Mouse (Mus musculus) cerebellum, postnatal 14 days (tissue): ENCODE data around the gene Cd9.
"Not testable (repeated sequence)": the region's sequence is repeated elsewhere in the genome, so short reads cannot be mapped to it uniquely, and the experiment has no call there.

Experiments
- DNase-seq, 2 experiments: peaks; one replicate each; pipeline ENCODE4 v3.0.0; 2021; ENCODE audit warnings: mixed read lengths in 2 of 2

The Cd9 gene

DNA sequence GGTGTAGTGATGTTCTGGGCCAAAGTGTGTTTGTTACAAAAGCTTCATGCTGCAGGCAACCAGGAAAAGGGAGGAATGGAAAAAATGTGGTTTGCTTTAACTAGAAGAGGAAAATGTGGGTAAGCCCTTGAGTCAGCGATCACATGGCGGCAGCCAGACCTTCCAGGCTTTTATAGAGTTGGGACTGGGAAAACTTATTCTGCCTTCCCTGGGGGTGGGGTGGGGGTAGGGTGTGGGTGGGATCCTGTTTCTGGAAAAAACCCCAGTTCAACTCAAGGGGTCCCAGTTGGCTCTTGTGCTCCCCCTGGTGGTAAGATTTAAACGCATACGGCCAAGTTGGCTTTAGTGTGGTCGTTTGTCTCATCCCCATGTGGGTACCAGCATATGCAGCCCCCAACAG, 3.5 kb upstream of the Cd9 start:
- DNase-seq, result peak in 1 of 2 experiments; percentile 51

DNA sequence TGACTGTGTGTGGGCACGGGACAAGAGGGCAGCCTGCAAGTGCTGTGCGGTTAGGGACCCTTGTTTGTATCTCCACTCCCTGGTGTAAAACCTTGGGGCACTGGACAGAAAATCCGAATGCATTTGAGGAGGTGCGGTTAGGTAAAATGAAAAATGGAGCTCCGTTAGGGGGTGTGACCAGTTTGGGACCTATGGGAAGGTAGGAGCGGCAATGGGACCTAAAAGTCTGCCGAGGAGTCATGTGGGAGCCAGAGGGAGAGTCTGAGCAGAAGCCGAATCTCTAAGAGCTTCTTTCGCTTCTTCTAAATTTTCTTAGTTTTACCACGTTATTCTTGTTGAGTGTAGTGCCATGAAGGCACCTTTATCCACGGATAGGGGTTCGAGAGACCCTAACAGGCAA, 1.8 kb upstream of the Cd9 start:
- DNase-seq, result no peak

DNA sequence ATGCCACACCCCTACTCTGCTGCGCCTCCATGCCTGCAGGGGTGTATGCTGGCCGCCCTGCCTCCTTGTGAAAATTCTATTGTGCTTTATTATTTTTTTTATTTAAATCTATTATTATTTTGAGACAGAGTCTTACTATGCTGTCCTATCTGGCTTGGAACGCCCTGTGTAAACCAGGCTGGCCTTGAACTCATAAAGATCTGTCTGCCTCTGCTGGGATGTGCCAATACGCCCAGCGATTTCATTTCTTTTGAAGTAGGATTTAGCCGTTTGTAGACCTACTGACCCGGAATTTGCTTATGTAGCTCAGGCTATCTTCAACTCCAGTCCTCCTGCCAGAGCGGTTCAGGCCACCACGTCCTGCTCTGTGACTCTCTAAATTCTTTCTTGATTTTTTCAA, 770 bp upstream of the Cd9 start:
- DNase-seq, result no peak

DNA sequence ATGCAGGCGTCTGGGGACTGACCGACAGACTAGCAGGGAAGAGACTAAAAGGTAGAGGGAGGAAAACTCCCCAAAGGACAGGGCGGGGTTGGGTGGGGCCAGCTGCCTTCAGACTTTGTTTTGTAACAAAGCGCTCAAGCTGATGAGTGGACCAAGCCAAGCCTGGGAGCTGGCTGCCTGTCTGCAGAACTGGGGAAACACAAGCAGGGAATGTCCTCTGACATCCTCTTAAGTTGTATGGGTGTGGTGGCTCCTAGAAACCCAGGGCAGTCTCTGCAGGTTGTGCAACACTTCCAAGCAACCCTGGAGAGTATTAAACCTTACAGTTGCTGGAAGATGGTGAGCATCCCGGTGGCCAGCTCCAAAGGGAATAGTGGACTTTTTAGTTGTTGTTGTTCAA, 1.4 kb downstream of the Cd9 start:
- no peak for DNase-seq

DNA sequence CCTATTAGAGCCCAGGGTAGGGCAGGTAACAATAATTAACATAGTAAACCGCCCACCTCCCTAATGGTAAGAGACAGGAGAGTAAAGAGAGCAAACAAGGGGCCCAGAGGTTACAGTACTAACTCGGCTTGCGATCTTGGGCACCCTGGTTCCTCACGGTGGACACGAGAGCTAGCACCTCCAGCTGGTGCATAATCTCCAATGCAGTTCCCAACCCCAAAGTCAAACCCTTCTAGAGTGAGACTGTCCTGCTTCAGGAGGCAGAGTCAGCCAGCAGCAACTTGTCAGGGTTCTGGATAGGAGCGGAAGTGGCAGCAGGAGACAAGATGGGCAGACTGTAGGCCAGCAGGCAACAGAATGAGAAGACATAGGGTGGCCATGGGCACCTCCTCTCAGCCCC, 1.9 kb downstream of the Cd9 start:
- DNase-seq, result peak in 1 of 2 experiments; percentile 22

DNA sequence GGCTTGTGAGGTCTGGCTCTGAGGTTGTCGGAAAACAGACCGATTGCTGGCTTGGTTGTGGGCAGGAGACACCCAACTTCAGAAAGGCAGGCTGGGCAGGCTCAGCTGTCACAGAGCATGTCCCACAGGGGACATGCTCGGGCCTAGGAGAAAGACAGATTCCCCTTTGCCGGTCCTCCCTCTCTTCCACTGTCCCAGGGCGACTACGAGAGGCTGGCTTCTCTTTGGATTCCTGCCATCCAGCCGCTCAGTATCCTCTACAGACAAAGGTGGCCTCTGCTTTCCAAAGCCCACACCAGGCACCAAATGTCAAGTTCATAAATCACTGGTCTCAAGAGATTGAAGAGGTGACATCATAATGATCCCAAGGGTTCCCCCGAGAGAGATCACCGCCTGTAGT, 2.6 kb downstream of the Cd9 start:
- peak in 1 of 2 experiments; percentile 44 for DNase-seq

DNA sequence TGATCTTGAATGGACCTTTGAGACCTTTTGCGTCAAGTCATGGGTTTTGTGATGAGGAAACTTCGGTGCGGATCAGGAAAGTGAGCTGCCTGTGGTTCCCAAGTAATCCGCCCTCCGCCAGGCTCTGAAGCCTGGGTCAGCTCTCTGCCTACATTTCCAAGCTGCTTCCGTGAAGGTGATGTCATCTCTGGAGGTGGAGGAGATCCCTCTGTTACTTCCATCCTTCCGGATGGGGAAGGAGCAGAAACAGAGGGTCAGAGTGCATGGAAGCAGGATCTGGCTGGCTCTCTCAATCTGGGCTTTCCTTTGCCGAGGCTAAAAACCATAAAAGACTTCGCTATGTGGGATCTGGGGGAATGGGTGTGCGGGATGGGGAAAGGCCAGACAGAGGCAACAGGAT, 3.2 kb downstream of the Cd9 start:
- peak in 1 of 2 experiments; percentile 26 for DNase-seq

DNA sequence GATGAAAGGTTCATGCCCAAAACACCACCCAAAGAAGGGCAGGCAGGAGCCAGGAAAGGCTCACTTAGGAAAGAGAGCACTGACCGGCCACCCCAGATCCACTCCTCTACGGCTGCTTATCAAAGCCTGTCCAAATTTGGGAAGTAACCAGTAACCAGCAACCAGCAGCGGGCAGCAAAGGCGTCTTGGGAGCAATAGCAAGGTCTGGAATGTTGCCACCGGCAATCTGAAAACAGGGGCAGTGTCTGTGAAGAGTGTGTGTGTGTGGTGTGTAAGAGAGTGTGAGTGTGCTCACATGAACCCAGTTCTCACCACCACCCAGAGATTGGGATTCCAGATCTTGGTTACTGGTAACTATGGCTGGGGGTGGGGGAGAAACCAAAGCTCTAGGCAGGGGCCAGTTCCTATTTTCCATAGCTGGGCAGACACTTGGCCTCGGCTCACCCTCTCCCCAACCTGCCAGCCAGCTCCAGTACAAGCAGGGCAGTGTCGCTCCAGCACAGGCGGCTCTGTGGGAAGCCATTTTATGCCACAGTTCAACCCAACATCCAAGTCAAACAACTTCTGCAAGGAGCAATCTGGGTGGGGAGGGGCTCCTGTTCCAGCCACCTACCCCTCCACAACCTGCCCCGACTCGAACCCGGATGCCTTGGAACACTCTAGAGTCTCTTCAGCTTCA, 4.6 kb downstream of the Cd9 start:
- peak in 1 of 2 experiments; percentile 70 for DNase-seq

DNA sequence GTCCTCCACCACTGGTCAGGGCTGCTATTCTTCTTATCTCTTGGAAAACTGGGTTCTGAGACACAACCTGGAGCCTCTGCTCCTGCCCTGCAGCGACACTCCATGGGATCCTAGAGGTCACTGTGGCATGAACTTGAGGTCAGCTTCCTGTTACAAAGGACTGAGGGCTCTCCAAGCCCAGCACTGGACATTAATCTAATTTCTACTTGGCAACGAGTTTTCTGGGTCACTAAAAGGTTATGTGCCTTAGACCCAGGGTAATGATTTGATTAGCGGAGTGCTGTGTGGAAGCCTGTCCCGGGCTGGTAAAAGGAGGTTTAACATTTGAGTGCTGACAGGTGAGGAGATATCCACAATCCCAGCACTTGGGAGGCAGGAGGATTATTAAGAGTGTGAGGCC, 9.0 kb downstream of the Cd9 start:
- DNase-seq, result no peak

DNA sequence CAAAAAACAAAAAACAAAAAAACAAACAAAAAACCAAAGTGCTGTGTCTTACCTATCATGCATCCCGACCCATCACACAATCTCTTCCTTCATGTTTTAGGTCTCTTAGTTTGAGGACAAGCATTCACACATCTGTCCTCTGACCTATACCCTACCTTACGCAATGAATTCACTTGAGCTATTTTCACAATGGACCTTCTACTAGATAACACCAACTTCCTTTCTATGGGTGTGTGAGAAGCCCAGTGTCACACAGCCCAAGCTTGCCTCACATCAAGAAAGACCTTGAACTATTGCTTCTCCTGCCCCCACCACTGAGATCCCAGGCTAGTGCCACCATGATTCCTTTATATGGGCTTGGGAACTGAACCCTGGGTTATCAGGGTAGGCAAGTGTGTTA, 9.9 kb downstream of the Cd9 start:
- DNase-seq, result no peak

DNA sequence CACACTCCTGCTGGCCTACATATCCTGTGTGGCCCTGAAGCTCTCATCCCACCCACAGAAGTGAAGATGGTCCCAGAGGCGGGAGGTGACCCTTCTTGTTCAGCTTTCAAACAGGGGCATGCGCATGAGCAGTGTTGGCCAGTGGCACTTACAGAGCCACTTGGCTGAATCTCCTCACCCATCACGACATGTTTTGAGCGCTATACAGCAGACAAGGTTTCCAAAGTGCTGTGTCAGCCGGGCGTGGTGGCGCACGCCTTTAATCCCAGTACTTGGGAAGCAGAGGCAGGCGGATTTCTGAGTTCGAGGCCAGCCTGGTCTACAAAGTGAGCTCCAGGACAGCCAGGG, 10.3 kb downstream of the Cd9 start:
- DNase-seq, result not testable (repeated sequence)

DNA sequence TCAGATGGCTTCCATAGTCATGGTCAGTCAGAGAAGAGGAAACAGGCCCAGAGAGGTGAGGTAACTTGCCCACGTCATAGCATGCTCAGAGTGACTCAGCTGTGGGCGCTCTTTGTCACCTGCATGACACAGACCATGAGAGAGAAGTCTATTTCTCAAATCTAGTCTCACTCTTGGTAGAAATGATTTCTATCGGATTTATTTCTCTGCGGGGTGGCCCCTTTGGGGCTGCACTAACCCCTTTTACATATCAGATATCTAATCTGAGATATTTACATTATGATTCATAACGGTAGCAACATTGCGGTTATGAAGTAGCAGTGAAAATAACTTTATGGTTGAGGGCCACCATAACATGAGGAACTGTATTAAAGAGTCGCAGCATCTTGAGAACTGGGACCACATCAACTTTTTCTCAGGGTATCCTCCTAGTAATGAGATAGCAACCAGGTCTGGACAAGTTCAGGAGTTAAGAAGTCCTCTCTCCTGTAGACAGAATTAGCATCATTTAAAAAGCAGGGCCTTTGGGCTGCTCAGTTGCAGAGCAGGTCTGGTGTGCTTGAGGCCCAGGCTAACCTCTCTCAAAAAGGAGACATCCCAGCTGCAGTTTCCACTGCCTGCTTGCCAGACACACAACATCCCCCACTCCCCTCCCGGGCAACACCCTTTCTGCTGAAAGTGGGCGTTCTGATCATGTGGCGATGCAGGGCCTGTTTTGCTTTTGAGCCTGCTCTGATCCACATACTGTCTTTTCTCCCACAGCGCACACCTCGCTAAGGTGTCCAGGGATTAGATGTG, 10.9 kb downstream of the Cd9 start:
- no peak for DNase-seq

DNA sequence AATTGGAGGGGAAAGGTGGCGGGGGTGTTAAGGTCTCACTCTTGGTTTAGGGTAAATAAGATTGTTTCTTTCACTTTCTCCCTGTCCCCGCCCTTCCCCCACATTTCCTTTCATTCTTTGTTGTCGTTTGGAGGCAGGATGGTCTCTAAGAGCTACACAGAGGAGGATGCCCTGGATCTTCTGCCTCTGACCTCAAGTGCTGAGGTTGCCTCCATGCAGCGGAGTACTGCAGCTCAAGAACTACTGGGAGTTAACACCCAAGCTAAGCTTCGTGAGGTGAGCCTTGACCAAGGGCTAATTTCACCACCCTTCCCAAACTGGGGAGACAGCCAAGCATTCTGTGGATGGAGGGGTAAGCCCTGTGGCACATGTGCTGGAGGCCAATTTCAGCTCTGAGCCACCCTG, 12.2 kb downstream of the Cd9 start:
- no peak for DNase-seq

DNA sequence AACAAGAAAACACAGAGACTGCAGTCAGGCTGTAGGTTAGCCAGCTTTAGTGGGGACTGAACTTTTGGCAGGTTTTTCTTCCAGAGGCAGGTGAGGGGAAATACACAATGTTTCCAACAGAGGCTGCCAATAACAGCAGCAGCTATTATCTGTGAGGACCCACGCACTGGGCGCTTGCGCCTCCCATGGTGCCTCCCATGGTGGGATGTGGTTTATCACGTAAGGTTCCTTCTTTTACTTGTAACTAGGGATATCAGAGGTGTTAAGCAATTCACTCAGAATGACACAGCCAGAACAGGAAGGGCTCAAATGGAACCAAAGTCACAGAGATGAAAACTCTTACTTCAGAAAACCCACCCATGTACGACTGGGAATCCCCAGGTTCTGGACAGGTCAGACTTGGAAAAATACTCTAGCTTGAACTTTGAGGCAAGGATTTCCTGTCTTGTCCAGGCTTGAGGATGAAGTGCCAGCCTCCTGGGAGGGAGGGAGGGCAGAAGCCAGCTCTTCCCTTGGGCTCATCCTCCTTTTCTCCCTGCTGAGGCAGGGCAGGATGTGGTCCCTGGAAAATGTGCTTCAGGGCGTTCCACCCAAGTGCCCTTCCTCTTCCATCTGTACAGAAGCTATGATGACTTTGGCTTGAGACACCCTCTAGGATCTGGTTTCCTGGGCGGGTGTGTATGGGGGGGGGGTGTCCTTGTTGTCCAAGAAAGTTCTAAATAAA, 12.8 kb downstream of the Cd9 start:
- DNase-seq, result no peak

DNA sequence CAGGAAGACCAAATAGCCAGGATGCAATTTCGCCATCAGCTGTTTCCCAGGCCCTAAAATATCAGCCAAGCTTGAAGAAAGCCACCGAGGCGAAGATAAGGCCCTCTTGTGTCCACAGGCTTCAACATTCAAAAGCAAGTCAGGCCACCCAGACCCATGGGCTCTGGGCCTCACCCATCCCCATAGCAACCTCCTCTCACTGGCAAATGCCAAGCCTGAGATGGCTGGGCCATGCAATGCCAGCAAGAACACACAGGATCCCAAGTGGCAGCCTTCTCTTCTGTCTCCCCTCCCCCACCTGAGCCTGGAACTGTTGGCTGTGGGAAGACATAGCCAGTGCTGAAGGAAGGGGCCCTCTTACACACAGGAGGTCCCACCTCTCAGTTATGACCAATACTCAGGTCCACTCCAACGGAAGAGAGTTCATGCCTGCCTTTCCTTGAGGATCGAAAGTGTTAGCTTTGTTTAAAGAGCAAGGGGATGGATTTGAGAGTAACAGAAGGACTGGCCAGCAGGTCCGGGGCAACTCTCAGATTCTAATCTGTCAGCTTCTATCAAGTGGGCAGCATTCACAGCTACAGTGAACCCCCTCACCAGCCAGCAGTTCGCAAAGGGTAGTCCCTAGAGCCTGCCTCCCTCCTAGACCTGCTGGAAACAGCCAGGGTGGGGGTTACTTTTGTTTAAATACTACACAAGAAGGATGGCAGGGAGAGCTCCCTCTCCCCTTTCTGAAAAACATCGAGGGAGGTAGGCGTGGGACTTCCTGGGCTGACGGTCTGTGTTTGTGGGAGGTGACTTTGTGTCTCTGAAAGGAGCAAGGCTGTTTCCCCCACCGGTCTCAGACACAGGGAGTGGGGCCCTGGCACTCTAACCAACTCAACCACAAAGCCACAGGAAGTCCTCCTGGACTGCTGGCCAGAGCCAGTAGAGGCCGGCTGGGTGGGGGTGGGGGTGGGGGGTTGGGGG, 13.9 kb downstream of the Cd9 start:
- DNase-seq, result peak; percentile 72 to 86

DNA sequence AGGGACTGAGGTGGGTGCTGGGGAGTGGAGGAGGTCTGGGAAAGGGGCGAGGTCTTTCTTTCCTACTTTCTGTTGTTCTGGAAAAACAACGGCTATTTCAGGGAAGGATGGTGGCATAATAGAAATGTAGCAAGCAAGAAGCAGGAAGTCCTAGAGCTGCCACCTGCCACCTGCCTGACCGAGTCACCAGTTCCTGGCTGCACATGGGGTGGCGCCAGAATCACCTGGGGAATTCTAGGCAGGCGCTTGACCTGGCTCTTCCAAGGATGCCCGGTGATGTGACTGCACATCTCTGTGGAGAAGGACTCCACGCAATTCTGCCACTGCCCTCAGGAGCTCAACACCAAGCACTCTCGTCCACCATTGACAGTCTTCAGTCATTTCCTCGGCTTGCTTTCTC, 15.2 kb downstream of the Cd9 start:
- DNase-seq, result no peak

DNA sequence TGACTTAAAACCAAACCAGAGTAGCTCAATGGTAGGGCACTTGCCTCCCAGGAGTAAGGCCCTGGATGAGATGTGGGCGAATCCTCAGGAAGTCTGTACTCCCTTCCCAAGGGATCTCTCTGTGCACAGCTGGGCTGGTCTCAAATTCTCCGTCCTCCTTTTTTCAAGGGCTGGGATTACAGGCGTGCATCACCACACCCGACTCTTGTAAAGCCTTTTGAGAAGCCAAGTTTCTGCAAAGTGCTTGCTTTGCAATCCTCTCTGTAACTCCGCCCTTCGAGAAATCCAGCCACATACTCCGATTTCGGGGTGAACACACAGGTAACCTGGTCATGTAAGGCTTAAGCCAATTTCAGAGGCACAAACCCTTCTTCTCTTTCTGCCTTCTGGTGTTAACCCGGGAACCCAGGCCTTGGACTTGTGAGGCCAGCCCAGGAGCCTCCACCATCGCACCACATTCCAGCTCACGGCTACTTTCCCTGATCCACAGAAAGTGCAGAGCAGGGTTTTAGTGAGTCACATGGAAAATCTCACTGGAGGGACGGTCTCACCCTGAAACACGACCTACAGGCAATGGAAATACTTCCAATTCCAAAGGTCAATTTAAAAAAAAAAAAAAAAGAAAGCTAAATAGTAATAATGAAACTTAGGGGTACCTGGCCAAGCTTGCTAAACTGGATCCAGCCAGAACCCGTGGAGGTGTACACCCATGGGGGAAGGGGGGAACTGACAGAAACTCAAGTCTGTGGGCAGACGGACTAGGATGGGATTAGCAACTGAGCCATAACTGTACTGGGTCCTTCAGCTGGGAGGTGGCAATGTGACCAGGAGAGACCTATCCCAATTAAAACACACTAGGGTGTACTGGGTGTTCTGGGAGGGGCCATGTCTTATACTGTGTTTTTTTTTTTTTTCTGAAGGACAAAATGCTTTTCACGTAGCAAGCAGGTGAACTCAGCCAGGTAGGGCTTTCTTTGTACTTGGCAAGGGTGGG, 16.2 kb downstream of the Cd9 start:
- no peak for DNase-seq

DNA sequence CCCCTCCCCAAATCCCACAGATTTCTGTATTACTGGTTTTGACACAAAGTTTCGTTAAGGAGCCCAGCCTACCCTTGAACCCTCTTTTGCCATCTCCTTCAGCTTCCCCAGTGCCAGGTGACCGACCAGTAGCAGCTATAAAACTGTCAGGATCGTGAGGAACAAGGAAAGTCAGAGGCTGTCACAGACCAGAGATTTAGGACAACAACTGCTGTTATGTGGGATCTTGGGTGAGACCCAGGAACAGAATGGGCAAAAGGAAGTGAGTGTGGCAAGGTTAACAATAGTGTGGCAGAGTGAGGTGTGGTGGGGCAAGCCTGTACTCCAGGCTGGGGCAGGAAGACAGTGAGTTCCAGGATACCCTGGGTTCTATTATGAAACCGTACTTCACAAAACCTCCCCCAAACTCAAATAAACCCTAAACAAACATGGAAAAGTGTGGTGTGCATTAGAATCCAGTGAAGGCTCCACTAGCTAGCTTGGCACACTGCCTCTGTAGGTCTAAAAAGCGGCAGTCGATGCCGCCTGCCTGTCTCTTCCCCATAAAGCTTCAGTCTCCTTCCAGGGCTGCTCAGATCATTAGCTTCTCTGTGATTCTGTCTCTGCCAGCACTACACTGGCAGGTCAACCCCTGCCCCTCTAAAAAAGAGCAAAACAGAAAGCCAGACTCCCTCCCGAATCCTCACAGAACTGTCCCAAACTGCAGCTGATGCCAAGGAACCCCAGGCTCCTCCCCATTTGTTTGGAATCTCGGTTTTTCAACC, 17.6 kb downstream of the Cd9 start:
- DNase-seq, result no peak

DNA sequence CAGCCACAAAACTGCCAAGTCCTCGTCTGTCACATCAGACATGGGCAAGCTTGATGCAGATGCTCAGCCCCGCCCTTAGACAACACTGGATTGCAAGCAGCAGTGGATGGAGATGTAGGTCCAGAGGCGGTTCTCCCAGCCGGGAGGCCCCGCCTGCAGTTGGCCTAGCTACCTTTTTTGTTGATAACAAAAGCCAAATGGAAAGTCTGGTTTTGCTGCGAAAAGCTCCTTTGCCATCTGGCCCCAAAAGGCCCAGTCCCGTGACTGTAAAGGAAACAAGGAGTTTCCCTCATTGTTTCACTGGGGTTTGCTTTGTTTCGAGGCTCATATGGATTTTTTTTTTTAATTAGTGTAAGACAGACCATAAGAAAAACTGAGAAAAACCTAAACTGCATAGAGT, 18.5 kb downstream of the Cd9 start:
- DNase-seq, result no peak

DNA sequence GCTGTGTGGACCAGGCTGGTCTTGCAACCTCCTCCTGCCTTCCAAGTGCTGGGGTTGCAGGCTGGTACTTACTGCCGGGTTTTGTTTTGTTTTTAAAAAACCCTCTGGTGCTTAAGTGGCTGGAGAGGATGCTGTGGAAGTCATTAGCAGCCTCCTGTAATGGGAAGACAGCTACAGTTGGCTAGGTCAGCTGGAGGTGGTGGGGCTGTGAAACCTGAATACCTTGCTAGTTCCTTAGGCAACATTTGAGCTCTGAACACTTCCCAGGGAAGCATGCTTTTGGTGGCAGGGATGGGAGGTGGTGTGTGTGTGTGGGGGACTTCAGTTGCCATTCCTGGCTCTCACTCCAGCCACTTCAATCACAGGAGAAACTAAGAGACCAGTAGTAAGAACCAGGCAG, 19.4 kb downstream of the Cd9 start:
- no peak for DNase-seq

DNA sequence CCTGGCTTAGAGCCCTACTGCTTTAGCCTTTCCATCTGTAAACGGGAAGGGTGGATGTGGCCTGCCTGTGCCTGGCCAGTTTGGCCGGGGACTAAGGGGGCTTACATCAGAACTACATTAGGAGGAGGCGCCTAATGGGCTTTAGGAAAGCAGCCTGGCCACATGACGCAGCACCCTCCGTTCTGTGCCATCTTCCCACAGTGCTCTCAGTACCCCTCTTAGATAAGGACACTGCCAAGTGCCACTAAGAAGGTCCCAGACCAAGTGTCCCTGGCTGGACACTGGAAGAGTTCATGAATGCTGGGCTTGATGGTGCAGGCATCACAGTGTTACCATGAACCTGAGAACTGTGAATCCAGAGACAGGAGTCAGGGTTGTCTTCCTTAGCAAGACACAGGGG, 20.7 kb downstream of the Cd9 start:
- DNase-seq, result no peak
